21 mouse cellular contexts compared by ENCODE assay signal in the genomic region with DNA sequence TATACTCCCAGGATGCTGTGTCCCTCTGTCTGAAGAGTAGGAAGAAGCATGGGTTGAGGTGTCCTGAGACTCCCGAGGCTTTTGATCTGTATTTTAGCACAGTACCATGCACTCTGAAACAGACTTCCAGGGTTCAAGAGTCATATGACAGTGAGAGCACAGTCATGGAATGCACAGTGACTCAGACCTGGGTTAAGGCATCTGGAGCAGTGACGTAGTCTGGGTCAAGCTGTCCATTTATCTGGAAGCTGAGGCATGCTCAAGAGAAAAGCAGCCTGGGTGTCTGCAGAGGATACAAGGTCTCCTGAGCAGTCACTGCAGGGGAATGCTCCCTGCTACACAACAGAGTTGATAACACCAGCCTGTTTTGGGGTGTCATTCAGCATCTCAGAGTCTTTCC. TPM values are rescaled to one million over a fixed set of nuclear protein-coding genes. Genes with fewer than 3 reads are reported as not detected.
DNase-seq lines count a peak whose midpoint lies in the region; ATAC-seq and TF ChIP-seq lines count a peak whose summit lies in the region.
"Had no signal": no experiment of that assay in that cellular context is flagged by ENCODE, and none has a peak within 500 bp of the region (broad histone marks: within the 10 kb centered on the region; RNA-seq: fewer than 3 reads in every experiment).

No protein-coding gene starts in this region.

- H3K4me2 ChIP-seq in lung, postnatal 0 days (replicated peaks; ENCODE audit: low read depth, low read length), result no peak overlapping the region
- H3K4me2 ChIP-seq: lung, embryonic 15.5 days; neural tube, embryonic 12.5 days had no signal

- no peaks in the 10 kb centered on the region for H3K27me3 ChIP-seq in lung, postnatal 0 days (replicated peaks; ENCODE audit: insufficient read depth, low read length)
- H3K27me3 ChIP-seq: lung, embryonic 15.5 days; neural tube, embryonic 12.5 days had no signal

- H3K4me1 ChIP-seq in lung, postnatal 0 days (ENCODE audit: insufficient read depth, low read depth, low read length), result no peaks in the 10 kb centered on the region
- peaks cover 13% of the 10 kb centered on the region for H3K4me1 ChIP-seq in embryonic fibroblast, embryonic 13.5 days (ENCODE audit: control insufficient read depth, insufficient read depth, low read length)
- H3K4me1 ChIP-seq: neural tube, embryonic 12.5 days had no signal

- WGBS in lung, postnatal 0 days, result 43% methylated on average over 2 of the region's 2 CpGs

- DNase-seq in adrenal gland, adult 2 months, result peak; percentile 82
- DNase-seq in adrenal gland, postnatal 4 days (ENCODE audit: low spot score in 2 of 2), result no peak
- peak; percentile 25 for DNase-seq in lung, postnatal 0 days (ENCODE audit: low spot score)
- DNase-seq in lung, postnatal 25 days (ENCODE audit: low spot score), result no peak
- no peak for DNase-seq in layer of hippocampus, adult 9-11 months
- DNase-seq in urinary bladder, postnatal 36 days (ENCODE audit: low spot score in 2 of 2), result no peak
- DNase-seq: cerebellum, adult 8-10 months; heart, adult 2 months; retina, postnatal 1 day had no signal

- no peak overlapping the region for H3K9ac ChIP-seq in lung, postnatal 0 days (replicated peaks; ENCODE audit: low read depth)
- H3K9ac ChIP-seq: lung, embryonic 15.5 days; neural tube, embryonic 12.5 days had no signal

- ATAC-seq in lung, postnatal 0 days, result peak; percentile 86
- ATAC-seq in granulocyte monocyte progenitor cell, adult 5-6 weeks (replicated peaks; ENCODE audit: poor library complexity, severe bottlenecking), result no peak
- ATAC-seq: forebrain, embryonic 16.5 days had no signal

- peak overlapping the region; percentile 26; the same call in 1 of the 2 replicates for H3K27ac ChIP-seq in lung, postnatal 0 days (ENCODE audit: low read length)
- peak overlapping the region; percentile 55 for H3K27ac ChIP-seq in embryonic fibroblast, embryonic 13.5 days (ENCODE audit: insufficient read depth, low read length)
- H3K27ac ChIP-seq: heart, adult 2 months; lung, embryonic 15.5 days; neural tube, embryonic 12.5 days had no signal

- no peaks in the 10 kb centered on the region for H3K36me3 ChIP-seq in lung, postnatal 0 days (ENCODE audit: insufficient read depth, low read length)
- H3K36me3 ChIP-seq: lung, embryonic 15.5 days; neural tube, embryonic 12.5 days had no signal

- TF ChIP-seq EP300 in lung, postnatal 0 days (IDR thresholded peaks at IDR 0.05), result peak; percentile 86

- no peak overlapping the region for H3K4me3 ChIP-seq in lung, postnatal 0 days (ENCODE audit: low read depth, low read length)
- no peak overlapping the region for H3K4me3 ChIP-seq in embryonic fibroblast, embryonic 13.5 days (ENCODE audit: insufficient read depth, low read length)
- H3K4me3 ChIP-seq: heart, adult 2 months; lung, embryonic 15.5 days; neural tube, embryonic 12.5 days had no signal

- TF ChIP-seq POLR2A in embryonic fibroblast, embryonic 13.5 days (IDR thresholded peaks at IDR 0.05; ENCODE audit: low read depth, low read length), result no peak

- no peaks in the 10 kb centered on the region for H3K9me3 ChIP-seq in lung, postnatal 0 days (ENCODE audit: low read length)
- H3K9me3 ChIP-seq: lung, embryonic 15.5 days; neural tube, embryonic 12.5 days had no signal

- TF ChIP-seq CTCF in lung, postnatal 0 days (IDR thresholded peaks at IDR 0.05), result no peak
- no peak for TF ChIP-seq CTCF in embryonic fibroblast, embryonic 13.5 days (IDR thresholded peaks at IDR 0.05; ENCODE audit: borderline replicate concordance, insufficient read depth, low read length)

RNA-seq across cellular contexts. Expression of gene Serpinb9b, which starts 1.3 kb away (rescaled TPM):
- total RNA-seq in adrenal gland, adult 2 months (2021), result under 1 TPM; 0.09 to 0.17 TPM
- 0.04 TPM in 1 of 2 replicates, not detected in the other for polyA plus RNA-seq in adrenal gland, adult 2 months (2012; rRNA removed)
- under 1 TPM in 1 of 2 experiments, not detected in 1; 0.08 TPM for total RNA-seq in adrenal gland, postnatal 4 days (2021)
- 1.9 and 3.1 TPM in 2 replicates for polyA plus RNA-seq in lung, postnatal 0 days (2015; fragmentation: Nextera tagmentation; extraction: Ambion mirVana)
- polyA plus RNA-seq in embryonic fibroblast, embryonic 13.5 days (2011; ENCODE audit: insufficient read length, low read depth, missing spikeins), result 3.5 and 11.8 TPM in 2 replicates
- not detected in 2 replicates for total RNA-seq in granulocyte monocyte progenitor cell, adult 5-6 weeks (2014; fragmentation: Nextera tagmentation)
- total RNA-seq in granulocyte monocyte progenitor cell, adult 5-6 weeks (2017), result not detected in 2 replicates
- total RNA-seq: gastrocnemius, adult 18-20 months; hematopoietic stem cell, adult 5-6 weeks; layer of hippocampus, postnatal 10 days; left cerebral cortex, postnatal 36 days; liver, adult 2 months; megakaryocyte-erythroid progenitor cell, adult 5-6 weeks had no signal
- polyA plus RNA-seq: kidney, embryonic 14.5 days had no signal

RNA-seq across cellular contexts. Expression of gene Serpinb9, which starts 25.5 kb away (rescaled TPM):
- 10 to 100 TPM; 19.0 to 19.4 TPM for total RNA-seq in adrenal gland, adult 2 months (2021)
- polyA plus RNA-seq in adrenal gland, adult 2 months (2012; rRNA removed), result 3.0 TPM in 2 replicates
- total RNA-seq in adrenal gland, postnatal 4 days (2021), result 10 to 100 TPM; 18.3 to 18.7 TPM
- 75.2 and 83.1 TPM in 2 replicates for polyA plus RNA-seq in lung, postnatal 0 days (2015; fragmentation: Nextera tagmentation; extraction: Ambion mirVana)
- 11.6 and 15.0 TPM in 2 replicates for polyA plus RNA-seq in embryonic fibroblast, embryonic 13.5 days (2011; ENCODE audit: insufficient read length, low read depth, missing spikeins)
- total RNA-seq in granulocyte monocyte progenitor cell, adult 5-6 weeks (2014; fragmentation: Nextera tagmentation), result 4.8 and 5.0 TPM in 2 replicates
- total RNA-seq in granulocyte monocyte progenitor cell, adult 5-6 weeks (2017), result 3.2 and 4.2 TPM in 2 replicates

RNA-seq across cellular contexts. Expression of gene Serpinb1b, which starts 49.8 kb away (rescaled TPM):
- total RNA-seq in adrenal gland, adult 2 months (2021), result under 1 TPM in 1 of 2 experiments, not detected in 1; 0.17 TPM
- 0.10 and 0.35 TPM in 2 replicates for polyA plus RNA-seq in adrenal gland, adult 2 months (2012; rRNA removed)
- total RNA-seq in adrenal gland, postnatal 4 days (2021), result under 1 TPM; 0.42 to 0.76 TPM
- 0.63 and 0.69 TPM in 2 replicates for polyA plus RNA-seq in lung, postnatal 0 days (2015; fragmentation: Nextera tagmentation; extraction: Ambion mirVana)
- not detected in 2 replicates for polyA plus RNA-seq in embryonic fibroblast, embryonic 13.5 days (2011; ENCODE audit: insufficient read length, low read depth, missing spikeins)
- total RNA-seq in granulocyte monocyte progenitor cell, adult 5-6 weeks (2014; fragmentation: Nextera tagmentation), result not detected in 2 replicates
- not detected in 2 replicates for total RNA-seq in granulocyte monocyte progenitor cell, adult 5-6 weeks (2017)
- total RNA-seq: gastrocnemius, adult 18-20 months; heart, adult 2 months; hematopoietic stem cell, adult 5-6 weeks; megakaryocyte-erythroid progenitor cell, adult 5-6 weeks had no signal
- polyA plus RNA-seq: heart, adult 2 months; kidney, embryonic 14.5 days; liver, adult 2 months; lung, embryonic 15.5 days; neural tube, embryonic 12.5 days had no signal

Comparison
In these comparisons a context has a peak if more than half of its experiments do, and no peak if none do; other contexts are left out.
1. DNase-seq: peak in adrenal gland, adult 2 months (single experiment) and lung, postnatal 0 days (single experiment); none in adrenal gland, postnatal 4 days (0 of 2), lung, postnatal 25 days (single experiment), layer of hippocampus, adult 9-11 months (single experiment) and urinary bladder, postnatal 36 days (0 of 2).